13 mouse cellular contexts compared by ENCODE assay signal in the genomic region with DNA sequence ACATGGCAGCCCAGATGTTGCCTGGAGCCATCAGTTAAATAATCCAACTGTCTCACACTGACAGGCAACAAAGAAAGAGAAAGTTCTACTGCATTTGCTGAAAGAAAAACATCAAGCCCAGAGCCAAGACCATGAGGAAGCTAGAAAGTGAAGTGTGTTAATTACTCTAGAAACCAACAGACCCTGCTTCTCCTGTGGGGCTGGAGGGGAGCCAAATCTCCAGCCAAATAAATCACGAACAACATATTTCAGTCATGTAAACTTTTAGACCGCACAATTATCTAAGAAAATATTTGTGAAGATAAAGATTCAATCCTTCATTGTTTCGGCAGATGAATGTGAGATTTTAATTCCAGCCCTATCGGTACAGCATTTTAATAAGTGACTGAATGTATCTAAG.
DNase-seq lines count a peak whose midpoint lies in the region; ATAC-seq lines count a peak whose summit lies in the region.
"Had no signal": no experiment of that assay in that cellular context is flagged by ENCODE, and none has a peak within 500 bp of the region (broad histone marks: within the 10 kb centered on the region; RNA-seq: fewer than 3 reads in every experiment).

No protein-coding gene starts in this region.

- no peaks in the 10 kb centered on the region for H3K4me1 ChIP-seq in intestine, embryonic 16.5 days (ENCODE audit: control insufficient read depth, insufficient read depth, low read length)
- no peaks in the 10 kb centered on the region for H3K4me1 ChIP-seq in intestine, embryonic 15.5 days (replicated peaks)
- H3K4me1 ChIP-seq in lung, embryonic 15.5 days: peaks cover 9% of the 10 kb centered on the region; the same call in 1 of the 2 replicates
- H3K4me1 ChIP-seq in stomach, embryonic 15.5 days: no peaks in the 10 kb centered on the region
- H3K4me1 ChIP-seq in hindbrain, embryonic 11.5 days (replicated peaks; ENCODE audit: control insufficient read depth, insufficient read depth, low read length): no peaks in the 10 kb centered on the region

- no peak overlapping the region for H3K9ac ChIP-seq in intestine, embryonic 16.5 days (ENCODE audit: low read depth, low read length)
- H3K9ac ChIP-seq in intestine, embryonic 15.5 days: no peak overlapping the region
- H3K9ac ChIP-seq in lung, embryonic 15.5 days: no peak overlapping the region
- no peak overlapping the region for H3K9ac ChIP-seq in stomach, embryonic 15.5 days
- no peak overlapping the region for H3K9ac ChIP-seq in hindbrain, embryonic 11.5 days (ENCODE audit: low read depth, low read length)
- H3K9ac ChIP-seq: hindbrain, embryonic 14.5 days; liver, postnatal 0 days had no signal

- H3K27ac ChIP-seq in intestine, embryonic 16.5 days (ENCODE audit: low read length): 0 out of 2 replicates have a peak overlapping the region, but pooled peaks have one; percentile 3
- H3K27ac ChIP-seq in intestine, embryonic 15.5 days: no peak overlapping the region
- H3K27ac ChIP-seq in lung, embryonic 15.5 days: no peak overlapping the region
- no peak overlapping the region for H3K27ac ChIP-seq in stomach, embryonic 15.5 days
- no peak overlapping the region for H3K27ac ChIP-seq in hindbrain, embryonic 11.5 days (ENCODE audit: low read depth, low read length)
- H3K27ac ChIP-seq: hindbrain, embryonic 14.5 days had no signal

- DNase-seq in cerebellum, postnatal 10 days: peak; percentile 62 to 67
- no peak for DNase-seq in cerebellum, postnatal 25 days
- no peak for DNase-seq in lung, postnatal 14 days
- DNase-seq in hindbrain, embryonic 11.5 days (ENCODE audit: low spot score): no peak
- DNase-seq: adrenal gland, postnatal 14 days; gastrocnemius, postnatal 25 days; liver, postnatal 0 days; thymus, postnatal 36 days had no signal

- no peak for ATAC-seq in intestine, embryonic 16.5 days
- ATAC-seq in intestine, embryonic 15.5 days: no peak
- ATAC-seq in lung, embryonic 15.5 days (ENCODE audit: borderline replicate concordance, extremely low read depth, low FRiP score, low TSS enrichment): no peak; the same call in 1 of the 2 replicates
- no peak for ATAC-seq in stomach, embryonic 15.5 days (ENCODE audit: insufficient read depth, low FRiP score, low read depth)
- no peak for ATAC-seq in hindbrain, embryonic 11.5 days (ENCODE audit: low FRiP score)
- ATAC-seq: liver, postnatal 0 days had no signal

- H3K27me3 ChIP-seq in intestine, embryonic 16.5 days (replicated peaks; ENCODE audit: control insufficient read depth, insufficient read depth, low read length): no peaks in the 10 kb centered on the region
- H3K27me3 ChIP-seq in intestine, embryonic 15.5 days (replicated peaks): no peaks in the 10 kb centered on the region
- no peaks in the 10 kb centered on the region for H3K27me3 ChIP-seq in lung, embryonic 15.5 days
- no peaks in the 10 kb centered on the region for H3K27me3 ChIP-seq in stomach, embryonic 15.5 days (replicated peaks)
- no peaks in the 10 kb centered on the region for H3K27me3 ChIP-seq in hindbrain, embryonic 11.5 days (ENCODE audit: control insufficient read depth, insufficient read depth, low read length)

- no peaks in the 10 kb centered on the region for H3K9me3 ChIP-seq in intestine, embryonic 16.5 days (ENCODE audit: control insufficient read depth, low read length)
- no peaks in the 10 kb centered on the region for H3K9me3 ChIP-seq in intestine, embryonic 15.5 days
- H3K9me3 ChIP-seq in lung, embryonic 15.5 days: no peaks in the 10 kb centered on the region
- no peaks in the 10 kb centered on the region for H3K9me3 ChIP-seq in stomach, embryonic 15.5 days
- H3K9me3 ChIP-seq in hindbrain, embryonic 11.5 days (ENCODE audit: control insufficient read depth, low read length): no peaks in the 10 kb centered on the region

- no peak overlapping the region for H3K4me2 ChIP-seq in intestine, embryonic 16.5 days (ENCODE audit: low read depth, low read length)
- no peak overlapping the region for H3K4me2 ChIP-seq in intestine, embryonic 15.5 days (replicated peaks)
- H3K4me2 ChIP-seq in lung, embryonic 15.5 days: peak overlapping the region; percentile 31; the same call in 1 of the 2 replicates
- H3K4me2 ChIP-seq in stomach, embryonic 15.5 days: peak overlapping the region; percentile 10; the same call in 1 of the 2 replicates
- H3K4me2 ChIP-seq in hindbrain, embryonic 11.5 days (replicated peaks; ENCODE audit: low read depth, low read length): no peak overlapping the region
- H3K4me2 ChIP-seq: hindbrain, embryonic 14.5 days had no signal

- no peaks in the 10 kb centered on the region for H3K36me3 ChIP-seq in intestine, embryonic 16.5 days (ENCODE audit: control insufficient read depth, insufficient read depth, low read length)
- H3K36me3 ChIP-seq in intestine, embryonic 15.5 days: no peaks in the 10 kb centered on the region
- H3K36me3 ChIP-seq in lung, embryonic 15.5 days: no peaks in the 10 kb centered on the region
- H3K36me3 ChIP-seq in stomach, embryonic 15.5 days: no peaks in the 10 kb centered on the region
- H3K36me3 ChIP-seq in hindbrain, embryonic 11.5 days (ENCODE audit: control insufficient read depth, insufficient read depth, low read length): no peaks in the 10 kb centered on the region

- H3K4me3 ChIP-seq in intestine, embryonic 16.5 days (ENCODE audit: low read length): no peak overlapping the region
- H3K4me3 ChIP-seq in intestine, embryonic 15.5 days (replicated peaks): no peak overlapping the region
- no peak overlapping the region for H3K4me3 ChIP-seq in lung, embryonic 15.5 days
- H3K4me3 ChIP-seq in stomach, embryonic 15.5 days (replicated peaks): no peak overlapping the region
- no peak overlapping the region for H3K4me3 ChIP-seq in hindbrain, embryonic 11.5 days (ENCODE audit: low read depth, low read length)

- 40% methylated on average over 4 of the region's 4 CpGs for WGBS in intestine, embryonic 16.5 days
- 40% methylated on average over 4 of the region's 4 CpGs for WGBS in intestine, embryonic 15.5 days
- WGBS in lung, embryonic 15.5 days: 32% methylated on average over 4 of the region's 4 CpGs
- WGBS in stomach, embryonic 15.5 days: 22% methylated on average over 4 of the region's 4 CpGs
- WGBS in hindbrain, embryonic 11.5 days: 90% methylated on average over 4 of the region's 4 CpGs

Comparison
In these comparisons a context has a peak if more than half of its experiments do, and no peak if none do; other contexts are left out.
1. DNase-seq: peak in cerebellum, postnatal 10 days (2 of 2); none in cerebellum, postnatal 25 days (0 of 2), lung, postnatal 14 days (single experiment) and hindbrain, embryonic 11.5 days (single experiment).
2. H3K4me2 ChIP-seq: peak in lung, embryonic 15.5 days (single experiment) and stomach, embryonic 15.5 days (single experiment); none in intestine, embryonic 16.5 days (single experiment), intestine, embryonic 15.5 days (single experiment) and hindbrain, embryonic 11.5 days (single experiment).